Mouse (Mus musculus): Measurements from ENCODE around the gene Bcl6b.

Bcl6b gene

GRCm38 (mm10) chr11:70229260-70230010, at the start of gene Bcl6b:
Bcl6b (minus strand) TSS chr11:70229798.
- peak in 1 of 2 experiments; percentile 49 for DNase-seq (ENCODE audit: low spot score in 2 of 2)

- DNase-seq (ENCODE audit: low spot score in 2 of 2): no peak
Measured at GRCm38 (mm10) chr11:70278961-70279360, 49.4 kb upstream of the Bcl6b start.

GRCm38 (mm10) chr11:70271641-70272040, 42.0 kb upstream of the Bcl6b start:
- no peak for DNase-seq (ENCODE audit: low spot score in 2 of 2)

DNA sequence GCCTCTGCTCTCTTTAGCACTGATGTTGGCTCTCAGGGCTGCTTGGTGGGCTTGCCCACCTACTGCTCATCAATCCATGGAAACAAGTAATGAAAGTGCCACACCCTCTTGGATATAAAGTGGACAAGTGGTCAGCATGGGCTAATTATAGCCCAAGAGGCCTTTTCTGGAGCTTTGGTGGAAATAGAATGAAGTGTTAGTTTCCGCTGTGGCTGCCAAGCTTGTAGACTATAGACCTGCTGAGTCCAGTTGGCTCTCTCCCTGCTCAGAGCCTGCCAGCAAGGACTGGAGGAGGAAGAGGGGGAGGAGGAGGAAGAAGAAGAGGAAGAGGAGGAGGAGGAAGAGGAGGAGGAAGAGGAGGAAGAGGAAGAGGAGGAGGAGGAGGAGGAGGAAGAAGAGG, 36.8 kb upstream of the Bcl6b start:
- no peak for DNase-seq (ENCODE audit: low spot score in 2 of 2)

GRCm38 (mm10) chr11:70265819-70266218, 36.2 kb upstream of the Bcl6b start:
- DNase-seq (ENCODE audit: low spot score in 2 of 2): no peak

GRCm38 (mm10) chr11:70265252-70265651, 35.7 kb upstream of the Bcl6b start:
- no peak for DNase-seq (ENCODE audit: low spot score in 2 of 2)

DNA sequence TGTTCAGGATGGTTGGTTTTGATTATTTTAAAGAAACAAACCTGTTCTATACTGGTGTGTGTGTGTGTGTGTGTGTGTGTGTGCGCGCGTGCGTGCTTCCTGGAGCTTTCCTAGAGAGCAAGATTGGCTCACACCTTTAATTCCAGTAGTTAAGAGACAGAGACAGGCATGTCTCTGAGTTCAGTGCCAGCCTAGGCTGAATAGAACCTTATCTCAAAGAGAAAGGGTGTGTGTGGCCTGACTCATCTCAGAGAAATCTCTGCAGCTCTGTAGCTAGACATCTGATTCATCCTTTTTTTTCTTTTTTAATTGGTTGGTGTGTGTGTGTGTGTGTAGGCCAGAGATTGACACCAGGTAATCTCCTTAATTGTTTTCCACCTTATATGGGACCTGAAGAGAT, 29.4 kb upstream of the Bcl6b start:
- no peak for DNase-seq (ENCODE audit: low spot score in 2 of 2)

DNA sequence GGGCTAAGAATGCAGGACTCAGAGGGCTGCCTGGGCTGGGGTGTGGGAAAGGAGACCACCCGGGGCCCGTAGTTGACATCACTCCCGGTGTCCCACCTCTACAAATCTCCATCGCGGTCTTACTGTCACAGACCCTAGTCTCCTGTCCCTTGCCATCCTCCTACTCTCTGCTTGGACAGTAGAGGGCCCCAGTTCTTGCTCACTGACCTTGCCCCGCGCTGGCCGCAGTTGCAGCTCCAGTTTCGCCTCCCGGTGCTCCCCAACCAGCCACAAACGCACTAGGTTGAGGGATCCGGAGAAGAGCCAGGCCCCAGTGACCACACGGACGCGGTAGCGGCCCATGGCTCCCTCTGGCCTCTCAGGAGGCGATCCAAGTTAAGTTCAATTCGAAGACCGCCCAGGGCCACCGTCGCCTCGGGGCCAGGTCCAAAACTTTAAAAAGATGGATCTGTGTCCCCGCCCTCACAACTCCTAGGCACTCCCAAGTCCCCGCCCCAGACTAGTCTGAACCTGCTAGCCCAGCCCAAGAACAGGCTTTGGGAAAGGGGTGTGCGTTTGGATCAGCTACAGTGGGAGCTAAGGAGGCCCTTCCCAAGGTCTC, 25.4 kb upstream of the Bcl6b start, which contains the start of gene Alox12:
Alox12 (minus strand) TSS at position 423 of the 601 bp plus-strand sequence.
- DNase-seq (ENCODE audit: low spot score in 2 of 2): no peak

GRCm38 (mm10) chr11:70254337-70254736, 24.7 kb upstream of the Bcl6b start:
- DNase-seq (ENCODE audit: low spot score in 2 of 2): no peak

GRCm38 (mm10) chr11:70251853-70252252, 22.3 kb upstream of the Bcl6b start:
- no peak for DNase-seq (ENCODE audit: low spot score in 2 of 2)

- no peak for DNase-seq (ENCODE audit: low spot score in 2 of 2)
Measured at GRCm38 (mm10) chr11:70250150-70250549, 20.6 kb upstream of the Bcl6b start.

- DNase-seq (ENCODE audit: low spot score in 2 of 2): peak; percentile 61 to 82
Measured at GRCm38 (mm10) chr11:70247136-70247845, 17.7 kb upstream of the Bcl6b start.

DNA sequence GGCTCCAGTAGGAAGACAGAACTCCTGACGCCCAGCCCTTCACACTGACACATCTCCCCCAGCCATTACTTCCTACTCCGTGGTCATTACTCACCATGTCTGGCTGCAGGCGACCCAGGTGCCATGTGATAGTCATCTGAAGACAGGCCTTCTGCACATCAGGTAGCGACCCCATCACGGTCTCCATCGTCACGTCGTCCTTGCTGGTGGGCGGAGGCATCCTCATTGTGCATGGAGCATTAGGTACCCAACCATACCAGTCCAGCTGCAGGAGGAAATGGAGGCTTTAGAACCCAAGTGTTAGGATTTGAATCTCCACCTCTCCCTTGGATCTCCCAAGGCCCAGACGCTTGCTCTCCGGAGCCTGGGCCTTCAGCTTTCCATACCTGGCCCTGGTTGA, 13.0 kb upstream of the Bcl6b start:
- no peak for DNase-seq (ENCODE audit: low spot score in 2 of 2)

DNA sequence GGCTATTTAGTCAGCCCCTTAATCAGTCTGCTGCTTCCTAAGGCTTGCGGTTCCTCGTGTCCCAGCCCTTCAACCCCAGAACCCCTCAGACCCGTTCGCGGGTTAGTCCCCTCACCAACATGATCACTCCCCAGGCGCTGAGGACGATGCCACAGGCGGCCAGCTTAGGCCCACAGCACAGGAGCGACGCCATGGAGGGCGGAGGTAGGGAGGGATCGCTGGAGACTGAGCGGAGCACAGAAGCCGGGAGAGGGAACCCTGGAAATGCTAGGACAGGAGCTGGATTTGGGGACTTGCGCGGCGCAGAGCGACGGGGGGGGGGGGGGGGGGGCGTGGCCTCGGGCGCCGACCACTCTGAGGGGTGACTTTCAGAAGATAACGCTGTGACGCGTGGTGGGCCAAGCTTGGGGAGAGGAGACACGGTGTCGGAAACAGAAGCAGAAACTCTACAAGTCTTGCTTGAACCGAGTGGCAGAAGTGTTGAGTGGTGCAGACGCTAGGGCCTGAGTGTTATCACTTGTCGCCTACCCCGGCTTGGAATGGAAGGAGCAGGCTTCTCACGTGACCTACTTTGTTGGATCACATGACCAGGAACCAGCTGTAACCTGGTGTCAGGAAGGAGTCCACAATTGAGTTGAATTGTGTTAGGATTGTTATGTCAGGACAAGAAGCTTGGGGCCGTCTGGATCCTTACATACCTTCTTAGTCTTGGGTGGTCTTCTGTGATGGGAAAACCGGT, 10.1 kb upstream of the Bcl6b start, which contains the start of the genes Gm21988 and Rnasek:
Gm21988 (minus strand) TSS at position 290 of the 739 bp plus-strand sequence.
Rnasek (minus strand) TSS at position 302 of the 739 bp plus-strand sequence.
- peak; percentile 83 to 90 for DNase-seq (ENCODE audit: low spot score in 2 of 2)

GRCm38 (mm10) chr11:70238591-70239440, 9.2 kb upstream of the Bcl6b start:
- DNase-seq (ENCODE audit: low spot score in 2 of 2): peak in 1 of 2 experiments; percentile 52

GRCm38 (mm10) chr11:70237457-70238167, 8.0 kb upstream of the Bcl6b start, which contains the start of gene 0610010K14Rik:
0610010K14Rik (minus strand) TSS chr11:70237914.
- DNase-seq (ENCODE audit: low spot score in 2 of 2): peak; percentile 99

DNA sequence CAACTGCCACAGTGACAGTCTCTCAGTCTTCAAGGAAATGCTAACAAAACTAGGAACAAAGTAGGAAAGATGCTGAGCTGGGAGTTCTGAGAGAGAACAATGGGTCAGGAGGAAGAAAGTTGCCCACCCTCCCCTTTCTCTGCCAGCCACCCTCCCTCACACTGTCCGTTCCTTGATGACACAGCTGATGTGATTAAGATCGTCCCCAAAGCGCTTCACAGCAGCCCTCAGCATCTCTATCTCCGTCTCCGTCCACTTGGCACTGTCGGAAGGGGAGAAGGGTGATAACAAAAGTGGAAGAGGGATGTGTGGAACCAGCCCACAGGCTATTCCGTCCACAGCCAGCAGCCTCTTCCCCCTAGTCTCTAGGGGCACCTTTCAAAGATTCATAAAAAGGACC, 7.1 kb upstream of the Bcl6b start:
- no peak for DNase-seq (ENCODE audit: low spot score in 2 of 2)

DNA sequence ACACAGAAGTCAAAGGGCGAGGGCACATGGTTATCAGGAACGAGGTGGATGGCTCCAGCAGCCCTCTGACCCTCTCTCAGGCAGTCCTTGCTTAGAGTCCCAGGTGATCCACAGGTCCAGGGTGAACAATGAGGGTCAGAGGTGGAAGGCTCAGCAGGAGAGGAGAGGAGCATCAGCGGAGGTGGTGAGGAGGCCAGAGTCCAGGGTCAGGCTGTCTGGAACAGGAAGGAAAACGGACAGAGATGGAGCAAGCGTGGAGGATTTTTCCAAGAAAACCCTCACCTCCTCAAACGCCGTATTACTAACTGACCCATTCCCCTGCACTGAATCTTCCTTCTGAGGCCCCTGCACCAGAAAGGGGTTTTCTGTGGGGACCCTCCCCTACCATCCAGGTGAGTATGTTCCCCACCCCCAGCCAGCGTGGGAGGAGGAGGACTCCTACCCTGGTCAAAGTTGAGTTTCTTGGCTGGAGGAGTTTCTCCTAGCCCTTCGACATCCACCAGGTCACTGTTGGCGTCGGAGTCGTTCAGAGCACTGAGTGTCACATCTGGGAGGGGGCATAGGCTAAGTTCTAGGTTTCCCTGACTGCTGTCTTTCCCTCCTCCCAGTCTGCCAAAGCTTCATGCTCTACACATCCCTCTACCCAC, 5.8 kb upstream of the Bcl6b start:
- no peak for DNase-seq (ENCODE audit: low spot score in 2 of 2)

DNA sequence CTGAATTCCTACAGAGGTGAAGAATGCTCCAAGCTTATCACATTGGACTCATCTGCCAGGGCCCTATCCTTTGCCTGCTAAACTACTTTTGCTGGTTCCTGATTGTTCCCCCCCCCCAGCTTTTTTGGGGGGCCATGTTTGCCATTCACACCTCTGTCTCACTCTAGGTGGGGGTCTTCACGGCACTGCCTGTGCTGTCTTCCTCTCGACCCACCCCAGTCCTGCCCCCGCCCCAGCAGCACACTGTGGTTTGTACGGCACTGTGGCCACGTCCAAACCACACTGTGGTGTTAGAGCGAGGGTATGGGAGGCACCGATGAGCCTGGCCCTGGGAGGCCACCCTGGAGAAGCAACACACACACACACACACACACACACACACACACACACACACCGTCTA, 4.9 kb upstream of the Bcl6b start:
- no peak for DNase-seq (ENCODE audit: low spot score in 2 of 2)

DNA sequence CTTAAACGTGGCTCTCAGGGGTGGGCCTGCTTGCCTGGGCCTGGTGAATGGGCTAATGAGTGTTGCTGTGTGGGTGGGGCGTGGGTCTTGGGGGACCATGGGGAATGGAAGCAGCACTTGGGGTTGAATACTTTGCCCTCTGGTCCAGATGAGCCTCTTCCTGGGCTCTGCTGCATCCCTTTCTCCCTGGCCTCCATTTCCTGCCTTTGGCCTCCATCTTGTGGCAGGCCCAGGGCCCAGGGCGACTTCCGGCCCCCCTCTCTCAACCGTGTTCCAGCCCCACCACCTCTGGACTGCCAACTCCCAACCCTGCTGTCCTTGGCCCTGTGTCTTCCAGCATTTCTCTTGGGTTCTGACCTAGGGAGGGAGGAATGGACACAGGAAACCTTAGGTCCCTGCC, 4.4 kb upstream of the Bcl6b start:
- no peak for DNase-seq (ENCODE audit: low spot score in 2 of 2)
